20 mouse cellular contexts compared by ENCODE assay signal in genomic region chr8:104536028-104536427, GRCm38 (mm10). TPM values are rescaled to one million over a fixed set of nuclear protein-coding genes. Genes with fewer than 3 reads are reported as not detected.
DNase-seq lines count a peak whose midpoint lies in the region; ATAC-seq and TF ChIP-seq lines count a peak whose summit lies in the region.
"Had no signal": no experiment of that assay in that cellular context is flagged by ENCODE, and none has a peak within 500 bp of the region (broad histone marks: within the 10 kb centered on the region; RNA-seq: fewer than 3 reads in every experiment).

No protein-coding gene starts in this region.

- no peak overlapping the region for H3ac ChIP-seq in myocyte (ENCODE audit: control insufficient read depth, insufficient read length)

- H3K27me3 ChIP-seq in heart, embryonic 14.5 days (ENCODE audit: control insufficient read depth, insufficient read depth, low read length), result peaks cover 30% of the 10 kb centered on the region
- peaks cover 30% of the 10 kb centered on the region for H3K27me3 ChIP-seq in liver, embryonic 11.5 days (replicated peaks; ENCODE audit: control insufficient read depth, insufficient read depth, low read length)
- H3K27me3 ChIP-seq in myocyte (ENCODE audit: control insufficient read depth, insufficient read depth, insufficient read length), result peaks cover 6% of the 10 kb centered on the region

- no peak overlapping the region for H3K4me3 ChIP-seq in heart, embryonic 14.5 days (ENCODE audit: control insufficient read depth in 1 of 2, insufficient read depth in 1 of 2, low read depth in 1 of 2, low read length in 2 of 2)
- peak overlapping the region; percentile 90 for H3K4me3 ChIP-seq in liver, embryonic 11.5 days (ENCODE audit: low read depth, low read length)
- H3K4me3 ChIP-seq in bone marrow, adult 2 months (replicated peaks; ENCODE audit: control insufficient read depth, low read depth, low read length), result peak overlapping the region; percentile 79
- peak overlapping the region; percentile 74 for H3K4me3 ChIP-seq in myocyte

- no peaks in the 10 kb centered on the region for H3K9me3 ChIP-seq in heart, embryonic 14.5 days (ENCODE audit: control insufficient read depth, low read length)
- no peaks in the 10 kb centered on the region for H3K9me3 ChIP-seq in liver, embryonic 11.5 days (ENCODE audit: control insufficient read depth, low read length)
- H3K9me3 ChIP-seq: embryonic facial prominence, embryonic 13.5 days; forebrain, embryonic 12.5 days had no signal

- no peak overlapping the region for H3K27ac ChIP-seq in heart, embryonic 14.5 days (replicated peaks in 1 of 2; ENCODE audit: control insufficient read depth in 1 of 2, insufficient read depth in 1 of 2, low read depth in 2 of 2, low read length in 2 of 2)
- H3K27ac ChIP-seq in liver, embryonic 11.5 days (ENCODE audit: low read depth, low read length), result no peak overlapping the region
- no peak overlapping the region for H3K27ac ChIP-seq in bone marrow, adult 2 months (ENCODE audit: control insufficient read depth, insufficient read depth, low read depth, low read length, poor library complexity)
- H3K27ac ChIP-seq: embryonic facial prominence, embryonic 13.5 days; forebrain, embryonic 12.5 days had no signal

- 81% methylated on average over 4 of the region's 4 CpGs for WGBS in heart, embryonic 14.5 days
- 73% methylated on average over 4 of the region's 4 CpGs for WGBS in liver, embryonic 11.5 days
- WGBS in bone marrow, adult 2 months, result 35% methylated on average over 4 of the region's 4 CpGs

- no peaks in the 10 kb centered on the region for H3K36me3 ChIP-seq in heart, embryonic 14.5 days (ENCODE audit: control insufficient read depth, insufficient read depth, low read length)
- no peaks in the 10 kb centered on the region; the same call in 1 of the 2 replicates for H3K36me3 ChIP-seq in liver, embryonic 11.5 days (ENCODE audit: control insufficient read depth, insufficient read depth, low read length)
- H3K36me3 ChIP-seq in myocyte (ENCODE audit: control insufficient read depth, insufficient read depth), result no peaks in the 10 kb centered on the region
- H3K36me3 ChIP-seq: embryonic facial prominence, embryonic 13.5 days; forebrain, embryonic 12.5 days had no signal

- H3K4me2 ChIP-seq in heart, embryonic 14.5 days (ENCODE audit: low read length), result peak overlapping the region; percentile 81
- peak overlapping the region; percentile 89 for H3K4me2 ChIP-seq in liver, embryonic 11.5 days
- H3K4me2 ChIP-seq in myocyte (ENCODE audit: low read depth), result peak overlapping the region; percentile 99

- H3K79me2 ChIP-seq in myocyte (ENCODE audit: control insufficient read depth, insufficient read depth), result peaks cover 29% of the 10 kb centered on the region

- TF ChIP-seq CTCF in bone marrow, adult 2 months (IDR thresholded peaks at IDR 0.05; ENCODE audit: control insufficient read depth, insufficient read depth, low read length), result no peak

- no peak for DNase-seq in heart, adult 8-10 months (ENCODE audit: low spot score)
- DNase-seq in liver, embryonic 11.5 days (ENCODE audit: low spot score), result no peak
- no peak for DNase-seq in liver
- no peak for DNase-seq in embryo, embryonic 10 days (ENCODE audit: low spot score)
- DNase-seq: cerebellum, adult 11 months; heart, postnatal 14 days; kidney, adult 11 months; spleen, adult 18-20 months; thymus, adult 2 months had no signal

- ATAC-seq in heart, embryonic 14.5 days (ENCODE audit: insufficient number of reproducible peaks, insufficient read depth, low FRiP score, low read depth), result no peak
- ATAC-seq in liver, embryonic 11.5 days (replicated peaks; ENCODE audit: low FRiP score), result no peak
- no peak for ATAC-seq in granulocyte monocyte progenitor cell, adult 5-6 weeks (replicated peaks; ENCODE audit: poor library complexity, severe bottlenecking)
- ATAC-seq: activated CD4-positive, CD25-positive, alpha-beta regulatory T cell, adult 4 months had no signal

- no peak overlapping the region for H3K9ac ChIP-seq in heart, embryonic 14.5 days (ENCODE audit: low read length)
- H3K9ac ChIP-seq in liver, embryonic 11.5 days (ENCODE audit: low read depth, low read length), result peak overlapping the region; percentile 34; the same call in 1 of the 2 replicates
- H3K9ac ChIP-seq: embryonic facial prominence, embryonic 13.5 days; forebrain, embryonic 12.5 days had no signal

- peaks cover 9 to 25% of the 10 kb centered on the region in 2 experiments for H3K4me1 ChIP-seq in heart, embryonic 14.5 days (ENCODE audit: control insufficient read depth in 2 of 2, insufficient read depth in 2 of 2, low read length in 2 of 2)
- peaks cover 5% of the 10 kb centered on the region for H3K4me1 ChIP-seq in liver, embryonic 11.5 days (replicated peaks; ENCODE audit: control insufficient read depth, insufficient read depth, low read length)
- H3K4me1 ChIP-seq in bone marrow, adult 2 months (ENCODE audit: control insufficient read depth, insufficient read depth, low read length), result no peaks in the 10 kb centered on the region; the same call in 1 of the 2 replicates

- TF ChIP-seq POLR2A in bone marrow, adult 2 months (IDR thresholded peaks at IDR 0.05; ENCODE audit: borderline replicate concordance, control insufficient read depth, low read depth, low read length), result no peak
- no peak for TF ChIP-seq POLR2A in myocyte (IDR thresholded peaks at IDR 0.05; ENCODE audit: insufficient read length, low read depth)

TF ChIP-seq in myocyte, 11 proteins besides CTCF, POLR2A, EP300 and RAD21:
- TF ChIP-seq E2F4 (IDR thresholded peaks at IDR 0.05; ENCODE audit: insufficient read depth), result no peak
- no peak for TF ChIP-seq TCF12 (IDR thresholded peaks at IDR 0.05; ENCODE audit: insufficient read depth, poor library complexity, severe bottlenecking)
- no peak for TF ChIP-seq CEBPB (IDR thresholded peaks at IDR 0.05; ENCODE audit: insufficient read depth, poor library complexity, severe bottlenecking)
- no peak for TF ChIP-seq TCF3 (IDR thresholded peaks at IDR 0.05; ENCODE audit: insufficient read length, low read depth)
- no peak for TF ChIP-seq SRF (IDR thresholded peaks at IDR 0.05; ENCODE audit: control insufficient read depth, insufficient read length, low read depth)
- TF ChIP-seq REST (IDR thresholded peaks at IDR 0.05; ENCODE audit: insufficient read depth, insufficient read length), result no peak
- no peak for TF ChIP-seq MYOD1 (IDR thresholded peaks at IDR 0.05; ENCODE audit: control insufficient read depth in 1 of 3, insufficient read length in 2 of 3, low read depth in 2 of 3)
- no peak for TF ChIP-seq MAX (IDR thresholded peaks at IDR 0.05; ENCODE audit: low read depth)
- no peak for TF ChIP-seq MYOG (IDR thresholded peaks at IDR 0.05; ENCODE audit: control insufficient read depth in 1 of 3, insufficient read depth in 1 of 3, insufficient read length in 2 of 3, low read depth in 2 of 3)
- TF ChIP-seq USF1 (IDR thresholded peaks at IDR 0.05; ENCODE audit: low read depth), result no peak
- no peak for TF ChIP-seq POLR2AphosphoS2 (IDR thresholded peaks at IDR 0.05; ENCODE audit: insufficient read length, low read depth)

RNA-seq across cellular contexts. Expression of gene Car7, which starts 1.5 kb away (rescaled TPM):
- polyA plus RNA-seq in heart, embryonic 14.5 days (2014; fragmentation: Nextera tagmentation; extraction: Ambion mirVana), result 2.2 and 2.3 TPM in 2 replicates
- 1 to 10 TPM; 2.6 to 4.4 (median 3.2) TPM for total RNA-seq in heart, adult 8-10 months (2022)
- polyA plus RNA-seq in liver, embryonic 11.5 days (2014; fragmentation: Nextera tagmentation; extraction: Ambion mirVana), result 2.1 and 2.3 TPM in 2 replicates
- polyA plus RNA-seq in bone marrow, adult 2 months (2011; ENCODE audit: insufficient read depth, insufficient read length, low replicate concordance, missing spikeins), result 0.90 and 1.4 TPM in 2 replicates
- polyA plus RNA-seq in myocyte (2012; fragmentation: generic; extraction: Trizol), result 0.64 TPM
- not detected in 2 replicates for total RNA-seq in granulocyte monocyte progenitor cell, adult 5-6 weeks (2014; fragmentation: Nextera tagmentation)
- total RNA-seq in granulocyte monocyte progenitor cell, adult 5-6 weeks (2017), result 0.52 TPM in 1 of 2 replicates, not detected in the other
- total RNA-seq: megakaryocyte-erythroid progenitor cell, adult 5-6 weeks had no signal

RNA-seq across cellular contexts. Expression of gene Nae1, which starts 1.6 kb away (rescaled TPM):
- 73.3 and 80.0 TPM in 2 replicates for polyA plus RNA-seq in heart, embryonic 14.5 days (2014; fragmentation: Nextera tagmentation; extraction: Ambion mirVana)
- total RNA-seq in heart, adult 8-10 months (2022), result 10 to 100 TPM; 28.5 to 32.0 (median 29.9) TPM
- 77.3 and 77.7 TPM in 2 replicates for polyA plus RNA-seq in liver, embryonic 11.5 days (2014; fragmentation: Nextera tagmentation; extraction: Ambion mirVana)
- polyA plus RNA-seq in bone marrow, adult 2 months (2011; ENCODE audit: insufficient read depth, insufficient read length, low replicate concordance, missing spikeins), result 20.9 and 36.7 TPM in 2 replicates
- polyA plus RNA-seq in myocyte (2012; fragmentation: generic; extraction: Trizol), result 15.4 TPM
- total RNA-seq in granulocyte monocyte progenitor cell, adult 5-6 weeks (2014; fragmentation: Nextera tagmentation), result 38.8 and 62.4 TPM in 2 replicates
- 64.6 and 109 TPM in 2 replicates for total RNA-seq in granulocyte monocyte progenitor cell, adult 5-6 weeks (2017)

RNA-seq across cellular contexts. Expression of gene Terb1, which starts 26.3 kb away (rescaled TPM):
- polyA plus RNA-seq in heart, embryonic 14.5 days (2014; fragmentation: Nextera tagmentation; extraction: Ambion mirVana), result 0.18 TPM in 1 of 2 replicates, not detected in the other
- total RNA-seq in heart, adult 8-10 months (2022), result not detected
- polyA plus RNA-seq in liver, embryonic 11.5 days (2014; fragmentation: Nextera tagmentation; extraction: Ambion mirVana), result 0.05 TPM in 1 of 2 replicates, not detected in the other
- not detected in 2 replicates for polyA plus RNA-seq in bone marrow, adult 2 months (2011; ENCODE audit: insufficient read depth, insufficient read length, low replicate concordance, missing spikeins)
- polyA plus RNA-seq in myocyte (2012; fragmentation: generic; extraction: Trizol), result not detected
- not detected in 2 replicates for total RNA-seq in granulocyte monocyte progenitor cell, adult 5-6 weeks (2014; fragmentation: Nextera tagmentation)
- total RNA-seq in granulocyte monocyte progenitor cell, adult 5-6 weeks (2017), result not detected in 2 replicates
- total RNA-seq: gastrocnemius, adult 18-20 months; heart, postnatal 14 days; liver, adult 2 months; megakaryocyte-erythroid progenitor cell, adult 5-6 weeks; monocyte, adult 5-6 weeks had no signal
- polyA plus RNA-seq: liver, adult 2 months had no signal

RNA-seq across cellular contexts. Expression of gene Pdp2, which starts 55.2 kb away (rescaled TPM):
- polyA plus RNA-seq in heart, embryonic 14.5 days (2014; fragmentation: Nextera tagmentation; extraction: Ambion mirVana), result 5.4 and 6.4 TPM in 2 replicates
- total RNA-seq in heart, adult 8-10 months (2022), result 10 to 100 TPM; 24.1 to 44.1 (median 34.9) TPM
- 10.6 and 11.1 TPM in 2 replicates for polyA plus RNA-seq in liver, embryonic 11.5 days (2014; fragmentation: Nextera tagmentation; extraction: Ambion mirVana)
- polyA plus RNA-seq in bone marrow, adult 2 months (2011; ENCODE audit: insufficient read depth, insufficient read length, low replicate concordance, missing spikeins), result 2.5 and 2.6 TPM in 2 replicates
- 2.3 TPM for polyA plus RNA-seq in myocyte (2012; fragmentation: generic; extraction: Trizol)
- 9.6 and 13.1 TPM in 2 replicates for total RNA-seq in granulocyte monocyte progenitor cell, adult 5-6 weeks (2014; fragmentation: Nextera tagmentation)
- 10.3 and 11.4 TPM in 2 replicates for total RNA-seq in granulocyte monocyte progenitor cell, adult 5-6 weeks (2017)

Comparison
In these comparisons a context has a peak if more than half of its experiments do, and no peak if none do; other contexts are left out.
1. H3K4me3 ChIP-seq: peak in liver, embryonic 11.5 days (single experiment), bone marrow, adult 2 months (single experiment) and myocyte (single experiment); none in heart, embryonic 14.5 days (0 of 2).
2. Peak in every context shown above with its lines, with median percentiles within 50 percentile points of each other: H3K4me2 ChIP-seq.